Mouse (Mus musculus): ENCODE data around the gene Zfand3.

GRCm38 (mm10) chr17:30059066-30059465, 54.5 kb downstream of the Zfand3 start:
- TF ChIP-seq CTCF (conservative IDR thresholded peaks at IDR 0.05; ENCODE audit: insufficient read depth, insufficient read length, low read depth, low read length) = no peak
- no peak for TF ChIP-seq POLR2A (IDR thresholded peaks at IDR 0.05; ENCODE audit: low read depth, low read length)

Measured in kidney, adult 2 months (tissue).